Mouse (Mus musculus): ENCODE data around the gene Ak4.

The Ak4 gene

GRCm38 (mm10) chr4:101511768-101512521 lies 92.9 kb downstream of the Ak4 start:
- DNase-seq (ENCODE audit: low read depth): no peak

DNA sequence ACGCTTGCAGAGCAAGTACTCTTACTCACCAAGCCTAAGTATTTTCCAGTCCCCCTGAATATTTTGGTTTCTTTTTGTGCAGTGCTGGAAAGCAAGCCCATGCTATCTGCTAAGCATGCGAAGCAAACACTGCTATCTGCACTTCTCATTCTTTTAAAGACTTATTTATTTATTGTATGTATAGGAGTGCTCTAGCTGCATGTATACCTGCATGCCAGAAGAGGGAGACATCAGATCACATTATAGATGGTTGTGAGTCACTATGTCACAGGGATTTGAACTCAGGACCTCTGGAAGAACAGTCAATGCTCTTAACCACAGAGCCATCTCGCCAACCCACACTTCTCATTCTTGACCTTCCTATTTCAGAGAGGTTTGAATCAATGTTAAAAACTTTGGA lies 94.2 kb downstream of the Ak4 start:
- peak; percentile 53 for DNase-seq (ENCODE audit: low read depth)

GRCm38 (mm10) chr4:101515853-101516252 lies 96.8 kb downstream of the Ak4 start:
- DNase-seq (ENCODE audit: low read depth): no peak
